8 mouse cellular contexts compared by ENCODE assay signal in the genomic region with DNA sequence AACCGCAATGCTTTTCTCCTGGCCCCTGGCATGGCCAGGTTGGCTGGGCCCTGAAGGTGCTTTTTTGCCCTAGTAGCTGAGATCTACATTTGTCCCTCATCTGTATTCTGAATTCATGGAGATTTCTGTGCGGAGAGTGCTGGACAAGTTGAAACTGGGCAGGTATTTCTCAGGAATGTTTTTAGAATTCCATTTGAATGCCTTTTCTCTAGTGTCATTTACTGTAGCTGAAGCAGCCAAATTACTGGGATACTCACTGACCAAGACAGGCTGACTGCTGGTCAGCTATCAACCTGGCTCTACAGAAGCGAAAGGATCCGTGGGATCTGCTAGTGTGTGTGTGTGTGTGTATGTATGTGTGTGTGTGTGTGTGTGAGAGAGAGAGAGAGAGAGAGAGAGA.
DNase-seq lines count a peak whose midpoint lies in the region; ATAC-seq and TF ChIP-seq lines count a peak whose summit lies in the region.

No protein-coding gene starts in this region.

- H3K4me1 ChIP-seq in heart, embryonic 12.5 days (replicated peaks), result peaks cover 33% of the 10 kb centered on the region
- peaks cover 4 to 11% of the 10 kb centered on the region in 2 experiments; a peak in 3 of 4 replicates for H3K4me1 ChIP-seq in ES-E14 (ENCODE audit: control insufficient read depth in 2 of 2, insufficient read depth in 2 of 2, low read length in 2 of 2, poor library complexity in 1 of 2)
- H3K4me1 ChIP-seq in forebrain, postnatal 0 days (ENCODE audit: insufficient read depth), result peaks cover 8% of the 10 kb centered on the region; the same call in 1 of the 2 replicates

- intact Hi-C loops in gastrocnemius, postnatal 36 days (cut with DNase I), result no loop called here
- intact Hi-C loops in gastrocnemius, postnatal 14 days (cut with DNase I; ENCODE audit: low total_unique reads), result no loop called here

- TF ChIP-seq CTCF in forebrain, postnatal 0 days (IDR thresholded peaks at IDR 0.05; ENCODE audit: low read depth), result no peak

- ATAC-seq in heart, embryonic 12.5 days (ENCODE audit: insufficient number of reproducible peaks, low FRiP score), result no peak
- peak; percentile 3; the same call in 1 of the 2 replicates for ATAC-seq in forebrain, postnatal 0 days

- no peaks in the 10 kb centered on the region for H3K36me3 ChIP-seq in heart, embryonic 12.5 days
- no peaks in the 10 kb centered on the region for H3K36me3 ChIP-seq in ES-E14 (ENCODE audit: control insufficient read depth, insufficient read depth, low read length, poor library complexity, severe bottlenecking)
- H3K36me3 ChIP-seq in forebrain, postnatal 0 days (ENCODE audit: insufficient read depth), result no peaks in the 10 kb centered on the region

- in situ Hi-C loops in ES-E14 (cut with MboI; ENCODE audit: low sequenced_read_pairs in 2 of 2, unreplicated experiment in 2 of 2), result no loop called here

- H3K27ac ChIP-seq in heart, embryonic 12.5 days (ENCODE audit: poor library complexity, severe bottlenecking), result peak overlapping the region; percentile 88
- peak overlapping the region; percentile 92 for H3K27ac ChIP-seq in ES-E14 (ENCODE audit: insufficient read depth, low read depth, low read length, poor library complexity, severe bottlenecking)
- no peak overlapping the region for H3K27ac ChIP-seq in forebrain, postnatal 0 days (ENCODE audit: low read depth, low read length)

- WGBS in heart, embryonic 12.5 days, result 40% methylated on average over 4 of the region's 4 CpGs
- WGBS in forebrain, postnatal 0 days, result 34% methylated on average over 4 of the region's 4 CpGs

- peak overlapping the region; percentile 40 for H3K4me2 ChIP-seq in heart, embryonic 12.5 days
- H3K4me2 ChIP-seq in forebrain, postnatal 0 days (ENCODE audit: low read depth), result no peak overlapping the region

- no peaks in the 10 kb centered on the region for H3K9me3 ChIP-seq in heart, embryonic 12.5 days (replicated peaks)
- no peaks in the 10 kb centered on the region for H3K9me3 ChIP-seq in ES-E14 (ENCODE audit: control insufficient read depth, insufficient read depth, low read depth, low read length)
- H3K9me3 ChIP-seq in forebrain, postnatal 0 days (ENCODE audit: low read length), result no peaks in the 10 kb centered on the region

- no peak for DNase-seq in heart, adult 9 months (ENCODE audit: low spot score in 2 of 2)
- no peak for DNase-seq in ES-E14 (ENCODE audit: low read depth, low spot score)
- no peak for DNase-seq in forebrain, postnatal 0 days
- DNase-seq in mesoderm, embryonic 11.5 days (ENCODE audit: low read depth, low spot score), result peak; percentile 17
- no peak for DNase-seq in gastrocnemius, postnatal 36 days
- DNase-seq in thymus, postnatal 0 days (ENCODE audit: low spot score), result no peak
- DNase-seq in gastrocnemius, postnatal 14 days, result no peak

- no peaks in the 10 kb centered on the region for H3K27me3 ChIP-seq in heart, embryonic 12.5 days (replicated peaks)
- H3K27me3 ChIP-seq in forebrain, postnatal 0 days (ENCODE audit: insufficient read depth, low read length), result no peaks in the 10 kb centered on the region

- no peak overlapping the region for H3K9ac ChIP-seq in heart, embryonic 12.5 days
- H3K9ac ChIP-seq in ES-E14 (ENCODE audit: insufficient read depth, low read depth, low read length, poor library complexity, severe bottlenecking), result peak overlapping the region; percentile 58
- no peak overlapping the region for H3K9ac ChIP-seq in forebrain, postnatal 0 days

- no peak overlapping the region for H3K4me3 ChIP-seq in heart, embryonic 12.5 days
- peak overlapping the region in 1 of 2 experiments; percentile 13; a peak in 1 of 4 replicates for H3K4me3 ChIP-seq in ES-E14 (ENCODE audit: insufficient read depth in 1 of 2, low read depth in 1 of 2, low read length in 2 of 2, poor library complexity in 1 of 2, severe bottlenecking in 1 of 2)
- H3K4me3 ChIP-seq in forebrain, postnatal 0 days (ENCODE audit: low read depth, low read length), result no peak overlapping the region

TF ChIP-seq in ES-E14, 5 proteins besides CTCF, POLR2A, EP300 and RAD21:
- TF ChIP-seq HCFC1 (IDR thresholded peaks at IDR 0.05; ENCODE audit: borderline replicate concordance, insufficient read depth, low read length) (no peak), ZNF384 (IDR thresholded peaks at IDR 0.05; ENCODE audit: low read depth, low read length) (no peak), MAFK (IDR thresholded peaks at IDR 0.05; ENCODE audit: insufficient read depth, low read depth, low read length) (no peak)
TF ChIP-seq in ES-E14: peak in this region for 0.
